Mouse (Mus musculus) kidney, embryonic 14.5 days (tissue): Measurements from ENCODE around the gene Smim24. TPM values are rescaled to one million over a fixed set of nuclear protein-coding genes. Genes with fewer than 3 reads are reported as not detected.

Experiments used
- ATAC-seq: fragments of 200-750 bp; cut with Nextera tagmentation; 2 replicates; pipeline ENCODE4 v1.8.0; 2017; ENCODE audit warnings: moderate number of reproducible peaks, mild to moderate bottlenecking, moderate TSS enrichment, moderate library complexity; ENCODE audit not compliant: low FRiP score, low TSS enrichment
- H3K27ac ChIP-seq: fragments of 300-500 bp; sonication (generic); 2 replicates; pipeline ENCODE4 v1.5.1; 2014; ENCODE audit warnings: low read depth, mild to moderate bottlenecking, low read length, moderate library complexity, mixed read lengths
- H3K27me3 ChIP-seq: fragments of 300-500 bp; sonication (generic); 2 replicates; pipeline ENCODE4 v1.6.1; 2014; ENCODE audit warnings: mild to moderate bottlenecking, low read length; ENCODE audit not compliant: control insufficient read depth, insufficient read depth
- H3K36me3 ChIP-seq: fragments of 300-500 bp; sonication (generic); 2 replicates; pipeline ENCODE4 v1.6.1; 2014; ENCODE audit warnings: low read length, mixed read lengths; ENCODE audit not compliant: control insufficient read depth, insufficient read depth
- H3K4me1 ChIP-seq: fragments of 300-500 bp; sonication (generic); 2 replicates; pipeline ENCODE4 v1.6.1; 2014; ENCODE audit warnings: low read length, mixed read lengths; ENCODE audit not compliant: control insufficient read depth, insufficient read depth
- H3K4me2 ChIP-seq: fragments of 300-500 bp; sonication (generic); replicated peaks from 2 replicates; pipeline ENCODE4 v1.6.1; 2014; ENCODE audit warnings: low read depth, mild to moderate bottlenecking, low read length
- H3K4me3 ChIP-seq: fragments of 300-500 bp; sonication (generic); 2 replicates; pipeline ENCODE4 v1.5.1; 2014; ENCODE audit warnings: mild to moderate bottlenecking, low read length
- H3K9ac ChIP-seq: fragments of 300-500 bp; sonication (generic); 2 replicates; pipeline ENCODE4 v1.6.1; 2014; ENCODE audit warnings: low read depth, mild to moderate bottlenecking, low read length, moderate library complexity
- H3K9me3 ChIP-seq: fragments of 300-500 bp; sonication (generic); 2 replicates; pipeline ENCODE4 v1.6.1; 2016; ENCODE audit warnings: low read length; ENCODE audit not compliant: control insufficient read depth
- WGBS: fragments of 180-500 bp; shearing (Covaris S2); extraction: QIAGEN DNeasy Blood & Tissue Kit; methylation state at CpG from one replicate; pipeline ENCODE4 v1.1.7; 2014; 5-methylcytosine and 5-hydroxymethylcytosine counted together
- polyA plus RNA-seq: library from polyadenylated mRNA; unstranded; fragments of >200 nt; fragmentation: Nextera tagmentation; extraction: Ambion mirVana; gene quantifications from 2 replicates; pipeline ENCODE4 v1.2.1, GENCODE M21; 2014

Gene Smim24
- polyA plus RNA-seq, 1 experiment from 2014 or later, result 16.4 TPM

DNA sequence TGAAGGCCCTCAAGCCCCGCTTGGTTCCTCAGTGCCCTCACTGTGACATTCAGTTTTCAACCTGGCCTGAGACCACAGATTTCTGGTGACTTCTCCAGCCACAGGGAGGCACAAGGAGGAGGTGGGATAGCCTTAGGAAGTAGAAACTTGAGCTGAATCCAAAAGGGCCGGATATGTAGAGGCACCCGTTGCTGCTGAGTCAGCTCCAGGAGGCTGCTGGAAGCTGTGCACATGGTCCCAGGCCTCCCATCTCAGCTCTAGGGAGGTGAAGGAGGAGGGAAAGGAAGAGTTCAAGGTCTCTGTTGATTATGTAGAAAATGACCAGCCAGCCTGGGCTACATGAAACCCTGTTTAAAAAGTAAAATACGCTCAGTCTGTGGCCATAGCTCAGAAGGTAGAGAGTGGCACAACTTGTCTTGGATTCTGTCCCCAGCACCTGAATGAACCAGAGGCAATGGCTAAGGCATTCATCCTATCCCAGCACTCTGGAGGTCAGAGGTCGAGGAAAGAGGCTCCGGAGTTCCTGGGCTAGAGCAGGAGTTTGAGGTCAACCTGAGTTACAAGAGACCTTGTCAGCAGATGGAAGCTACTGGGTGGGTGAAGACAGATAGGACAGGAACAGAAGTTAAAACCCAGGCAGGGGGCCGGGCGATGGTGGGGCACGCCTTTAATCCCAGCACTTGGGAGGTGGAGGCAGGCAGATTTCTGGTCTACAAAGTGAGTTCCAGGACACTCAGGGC lies 37.9 kb upstream of the Smim24 start:
- Histone ChIP-seq H3K9ac (no peak overlapping the region), H3K9me3 (no peaks in the 10 kb centered on the region), H3K4me3 (no peak overlapping the region), H3K4me1 (peaks cover 12% of the 10 kb centered on the region; the same call in 1 of the 2 replicates), H3K36me3 (no peaks in the 10 kb centered on the region), H3K4me2 (no peak overlapping the region), H3K27me3 (no peaks in the 10 kb centered on the region), H3K27ac (no peak overlapping the region)
- 67% methylated on average over 9 of the region's 9 CpGs for WGBS
- ATAC-seq, result no peak

DNA sequence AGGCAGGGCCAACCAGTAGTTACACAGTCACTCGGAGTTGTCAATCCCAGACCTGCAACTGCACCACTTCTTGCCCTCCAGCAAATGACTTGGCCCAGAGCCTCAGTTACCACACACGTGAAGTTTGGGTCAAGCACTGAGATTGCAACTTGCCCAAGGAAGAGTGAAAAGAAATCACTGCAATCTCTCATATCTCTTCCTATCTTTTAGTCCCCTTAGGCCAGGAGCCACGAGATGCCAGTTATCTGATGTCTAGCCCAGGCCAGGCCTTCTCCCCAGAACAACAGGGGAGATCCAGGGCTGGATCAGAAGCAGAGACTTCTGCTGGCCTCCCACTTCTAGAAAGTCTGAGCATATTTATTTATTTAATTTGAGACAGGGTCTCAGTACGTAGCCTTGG lies 37.3 kb upstream of the Smim24 start:
- H3K4me2 ChIP-seq, result no peak overlapping the region
- H3K36me3 ChIP-seq, result no peaks in the 10 kb centered on the region
- no peaks in the 10 kb centered on the region for H3K9me3 ChIP-seq
- no peak for ATAC-seq
- H3K27ac ChIP-seq, result no peak overlapping the region
- H3K9ac ChIP-seq, result no peak overlapping the region
- no peaks in the 10 kb centered on the region for H3K27me3 ChIP-seq
- WGBS, result 86% methylated on average over 4 of the region's 4 CpGs
- peaks cover 12% of the 10 kb centered on the region; the same call in 1 of the 2 replicates for H3K4me1 ChIP-seq
- H3K4me3 ChIP-seq, result no peak overlapping the region

DNA sequence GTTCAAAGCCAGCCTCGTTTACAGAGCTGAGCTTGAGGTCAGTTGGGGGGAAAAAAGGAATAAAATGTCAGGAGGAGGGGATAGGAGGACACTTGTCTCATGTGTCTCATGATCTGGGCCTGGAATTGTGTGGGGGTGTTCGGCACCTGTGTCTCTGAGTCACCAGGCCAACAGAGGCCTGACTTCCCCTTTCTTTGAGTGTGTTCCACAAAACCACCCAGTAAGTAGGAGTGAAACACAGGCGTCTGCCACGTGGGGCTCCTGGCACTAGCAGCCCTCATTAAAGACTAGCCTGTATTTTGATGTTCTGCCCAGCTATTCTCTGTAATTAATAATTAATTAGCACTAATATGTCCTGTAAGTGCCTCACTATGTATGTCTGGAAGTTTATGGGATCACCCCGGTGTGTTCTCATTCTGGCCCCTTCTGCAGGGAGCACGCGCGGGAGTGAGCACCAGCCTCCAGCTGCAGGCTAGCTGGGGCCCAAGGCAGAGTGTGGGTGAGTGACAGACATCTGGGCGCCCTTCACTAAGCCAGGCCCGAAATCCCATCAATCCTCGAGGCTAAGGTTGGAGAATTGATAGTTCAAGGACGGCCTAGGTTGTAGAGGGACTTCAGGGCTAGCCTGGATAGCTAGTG lies 36.4 kb upstream of the Smim24 start:
- H3K36me3 ChIP-seq, result no peaks in the 10 kb centered on the region
- no peak overlapping the region for H3K27ac ChIP-seq
- H3K27me3 ChIP-seq, result no peaks in the 10 kb centered on the region
- peaks cover 16% of the 10 kb centered on the region; the same call in 1 of the 2 replicates for H3K4me1 ChIP-seq
- H3K4me2 ChIP-seq, result peak overlapping the region; percentile 99
- no peak overlapping the region for H3K9ac ChIP-seq
- no peaks in the 10 kb centered on the region for H3K9me3 ChIP-seq
- H3K4me3 ChIP-seq, result no peak overlapping the region
- ATAC-seq, result no peak
- 50% methylated on average over 12 of the region's 12 CpGs for WGBS

DNA sequence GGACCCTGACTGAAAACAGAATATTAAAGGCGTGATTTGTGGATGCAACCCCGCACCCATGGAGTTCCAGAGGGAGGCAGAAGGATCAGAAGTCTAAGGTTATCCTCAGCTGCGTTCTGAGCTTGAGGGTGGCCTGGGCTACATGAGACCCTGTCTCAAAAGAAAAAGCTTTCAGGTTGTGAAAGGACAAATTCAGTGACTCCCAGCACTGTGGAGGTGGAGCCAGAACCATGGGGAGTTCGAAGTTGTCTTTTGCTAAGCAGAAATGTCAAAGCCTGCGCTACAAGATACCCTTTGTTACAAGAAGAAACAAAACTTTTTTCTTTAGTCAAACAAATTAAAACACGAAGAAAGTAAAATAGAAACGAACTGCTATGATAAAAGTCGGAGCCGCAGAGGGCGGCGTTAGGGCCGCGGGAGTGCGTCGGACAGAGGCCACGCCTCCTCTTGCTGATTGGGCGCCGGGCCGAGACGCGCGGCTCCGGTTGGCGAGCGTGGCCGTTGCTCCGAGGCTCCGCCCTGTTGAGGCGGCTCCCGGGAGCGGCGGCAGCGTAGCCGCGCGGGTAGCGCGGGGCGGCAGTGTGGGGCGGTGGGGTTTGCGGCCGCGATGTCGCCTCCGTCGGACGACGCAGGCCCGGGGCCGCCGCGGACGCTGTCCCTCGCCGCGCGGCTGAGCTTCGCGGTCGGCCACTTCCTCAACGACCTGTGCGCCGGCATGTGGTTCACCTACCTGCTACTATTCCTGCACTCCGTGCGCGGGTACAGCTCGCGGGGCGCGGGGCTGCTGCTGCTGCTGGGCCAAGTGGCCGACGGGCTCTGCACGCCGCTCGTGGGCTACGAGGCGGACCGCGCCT lies 35.6 kb upstream of the Smim24 start, which contains the start of gene Mfsd12:
Gene Mfsd12, plus strand, starts transcription at position 501 of the 854 bp plus-strand sequence.
- Histone ChIP-seq H3K9ac (peak within 1 kb of the TSS; percentile 76), H3K36me3 (peaks cover 2% of the 10 kb centered on the region; the same call in 1 of the 2 replicates), H3K4me2 (peak within 1 kb of the TSS; percentile 99), H3K9me3 (no peaks in the 10 kb centered on the region), H3K27me3 (no peaks in the 10 kb centered on the region), H3K27ac (no peak within 1 kb of the TSS), H3K4me3 (peak within 1 kb of the TSS; percentile 82), H3K4me1 (peaks cover 16% of the 10 kb centered on the region; the same call in 1 of the 2 replicates)
- WGBS, result 2% methylated on average over 66 of the region's 79 CpGs
- peak; percentile 90 for ATAC-seq

DNA sequence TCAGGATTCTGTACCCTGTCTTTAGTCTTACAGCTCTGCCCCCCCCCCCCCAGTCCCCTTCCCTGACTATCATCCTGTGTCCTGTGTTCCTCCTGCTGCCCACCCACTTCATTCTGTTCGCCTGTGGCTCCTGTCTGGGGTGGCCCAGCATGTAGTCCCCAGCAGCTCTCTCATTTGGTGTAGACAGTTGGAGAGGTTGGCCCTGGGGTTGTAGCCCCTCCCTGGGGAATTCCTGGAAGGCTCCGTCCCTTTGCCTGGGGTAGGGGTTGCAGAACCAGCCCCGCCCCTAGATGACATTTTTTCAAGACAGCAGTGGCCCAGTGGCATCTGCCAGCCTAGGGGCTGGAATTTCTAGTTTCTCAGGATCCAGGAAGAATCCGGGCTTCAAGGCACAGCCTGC lies 34.6 kb upstream of the Smim24 start:
- no peaks in the 10 kb centered on the region for H3K9me3 ChIP-seq
- H3K4me3 ChIP-seq, result peak overlapping the region; percentile 82
- no peak for ATAC-seq
- peak overlapping the region; percentile 99 for H3K4me2 ChIP-seq
- H3K9ac ChIP-seq, result peak overlapping the region; percentile 76
- H3K36me3 ChIP-seq, result peaks cover 2% of the 10 kb centered on the region; the same call in 1 of the 2 replicates
- peaks cover 21% of the 10 kb centered on the region; the same call in 1 of the 2 replicates for H3K4me1 ChIP-seq
- no peak overlapping the region for H3K27ac ChIP-seq
- WGBS, result 40% methylated on average over 4 of the region's 4 CpGs
- peaks cover under 1% of the 10 kb centered on the region; the same call in 1 of the 2 replicates for H3K27me3 ChIP-seq

DNA sequence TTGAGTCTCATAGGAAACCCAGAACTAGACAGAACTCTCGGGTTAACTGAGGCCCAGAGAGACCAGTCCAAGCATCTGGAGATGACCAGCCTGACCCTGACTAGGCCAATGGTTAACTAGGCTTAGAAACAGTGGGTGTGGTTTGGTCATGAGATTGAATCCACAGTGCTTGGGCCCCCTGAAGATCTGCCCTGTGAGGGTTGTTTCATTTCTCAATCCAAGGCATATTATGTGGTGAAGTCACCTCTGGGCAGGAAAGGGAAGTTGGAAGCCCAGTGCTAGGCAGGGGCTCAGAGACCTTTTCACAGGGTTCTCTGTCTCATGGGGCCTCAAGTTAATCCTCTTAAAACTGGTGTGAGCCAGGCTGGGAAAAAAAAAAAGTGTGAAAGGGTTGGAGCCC lies 34.0 kb upstream of the Smim24 start:
- WGBS, result 55% methylated on average over 1 of the region's 1 CpGs
- Histone ChIP-seq H3K36me3 (peaks cover 2% of the 10 kb centered on the region; the same call in 1 of the 2 replicates), H3K4me3 (no peak overlapping the region), H3K4me2 (peak overlapping the region; percentile 99), H3K27me3 (peaks cover 6% of the 10 kb centered on the region), H3K27ac (no peak overlapping the region), H3K9ac (peak overlapping the region; percentile 76; the same call in 1 of the 2 replicates), H3K9me3 (no peaks in the 10 kb centered on the region), H3K4me1 (peaks cover 27% of the 10 kb centered on the region)
- no peak for ATAC-seq

DNA sequence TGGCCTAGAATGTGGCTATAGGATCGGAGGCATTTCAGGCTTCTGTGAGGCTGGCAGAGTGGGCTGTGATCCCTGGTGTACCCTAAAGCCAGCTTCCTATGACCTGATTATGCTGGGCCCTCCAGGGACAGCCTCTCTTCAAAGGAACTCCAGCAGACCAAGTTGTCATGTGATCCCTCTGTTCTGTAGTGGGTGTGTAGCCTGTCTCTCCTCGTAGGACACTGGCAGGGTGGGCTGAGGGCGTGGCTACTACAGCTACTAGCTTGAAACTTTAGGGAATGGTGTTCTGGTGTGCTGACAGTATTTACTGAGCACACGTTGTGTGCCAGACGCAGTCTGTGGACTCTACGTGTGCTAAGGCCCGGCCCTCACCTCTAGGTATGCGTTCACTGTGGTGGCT lies 32.1 kb upstream of the Smim24 start:
- Histone ChIP-seq H3K27me3 (peaks cover 14% of the 10 kb centered on the region), H3K36me3 (peaks cover 2% of the 10 kb centered on the region; the same call in 1 of the 2 replicates), H3K4me2 (no peak overlapping the region), H3K4me3 (no peak overlapping the region), H3K9ac (no peak overlapping the region), H3K9me3 (no peaks in the 10 kb centered on the region), H3K27ac (no peak overlapping the region), H3K4me1 (peaks cover 39% of the 10 kb centered on the region)
- 66% methylated on average over 8 of the region's 8 CpGs for WGBS
- no peak for ATAC-seq

DNA sequence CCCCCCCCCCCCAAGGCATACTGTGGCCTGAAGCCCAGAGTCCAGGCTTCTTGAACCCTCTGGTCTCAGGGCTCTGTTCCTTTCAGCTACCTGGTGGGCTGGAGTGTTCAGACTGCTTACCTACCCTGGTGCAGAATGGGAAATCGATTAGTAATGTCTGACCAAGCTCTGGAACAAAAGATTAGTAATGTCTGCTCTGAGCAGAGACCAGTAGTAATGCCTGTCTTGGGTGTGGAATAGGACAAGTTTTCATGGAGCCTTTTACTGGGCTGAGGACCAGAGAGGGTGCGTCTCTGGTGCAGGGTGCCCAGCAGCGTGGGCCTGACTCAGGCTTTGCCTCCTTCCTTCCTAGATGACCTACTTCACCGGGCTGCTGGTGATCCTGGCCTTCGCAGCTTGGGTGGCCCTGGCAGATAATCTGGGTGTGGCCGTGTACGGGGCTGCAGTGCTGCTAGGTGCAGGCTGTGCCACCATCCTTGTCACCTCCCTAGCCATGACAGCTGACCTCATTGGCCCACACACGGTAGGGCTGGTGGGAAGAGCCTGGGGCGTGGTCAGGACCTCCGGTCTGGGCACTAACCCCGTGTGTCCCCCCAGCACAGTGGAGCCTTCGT lies 30.4 kb upstream of the Smim24 start:
- no peak for ATAC-seq
- WGBS, result 73% methylated on average over 12 of the region's 12 CpGs
- Histone ChIP-seq H3K27ac (no peak overlapping the region), H3K4me1 (peaks cover 39% of the 10 kb centered on the region), H3K4me3 (no peak overlapping the region), H3K27me3 (peaks cover 14% of the 10 kb centered on the region), H3K9me3 (no peaks in the 10 kb centered on the region), H3K9ac (no peak overlapping the region), H3K36me3 (peaks cover 14% of the 10 kb centered on the region), H3K4me2 (no peak overlapping the region)
